In the genomic region with DNA sequence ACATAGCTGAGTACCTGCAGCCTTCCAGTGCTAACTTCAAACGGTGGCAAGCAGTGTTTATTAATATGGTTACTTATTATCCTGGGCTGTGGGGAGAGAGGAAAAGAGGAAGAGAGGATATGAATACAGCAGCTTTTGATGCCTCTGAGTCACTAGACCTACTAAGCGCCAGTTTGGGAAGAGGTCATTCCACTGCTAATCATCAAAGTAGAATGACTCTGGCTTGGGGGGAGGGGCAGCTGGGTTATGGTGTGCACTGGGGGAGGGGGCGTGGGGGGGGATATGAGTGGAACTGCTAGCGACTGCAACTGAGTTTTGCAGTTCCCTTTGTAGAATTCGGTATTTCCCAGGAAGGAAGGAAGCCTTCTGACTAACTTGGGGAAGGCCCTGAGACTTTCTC, we compare ENCODE assay signal across 12 mouse cellular contexts. TPM values are rescaled to one million over a fixed set of nuclear protein-coding genes. Genes with fewer than 3 reads are reported as not detected.
A peak's percentile ranks its signal among the peaks of the same experiment; 100 is the strongest.
DNase-seq lines count a peak whose midpoint lies in the region; ATAC-seq lines count a peak whose summit lies in the region.
"Had no signal": no experiment of that assay in that cellular context is flagged by ENCODE, and none has a peak within 500 bp of the region (broad histone marks: within the 10 kb centered on the region; RNA-seq: fewer than 3 reads in every experiment).

No protein-coding gene starts in this region.

- peak overlapping the region in 1 of 2 experiments; percentile 61; a peak in 1 of 4 replicates for H3K4me3 ChIP-seq in heart, embryonic 14.5 days (ENCODE audit: control insufficient read depth in 1 of 2, insufficient read depth in 1 of 2, low read depth in 1 of 2, low read length in 2 of 2)
- peak overlapping the region; percentile 88 for H3K4me3 ChIP-seq in embryonic facial prominence, embryonic 12.5 days
- peak overlapping the region; percentile 71 for H3K4me3 ChIP-seq in hindbrain, embryonic 15.5 days
- H3K4me3 ChIP-seq in midbrain, embryonic 15.5 days: peak overlapping the region; percentile 74
- H3K4me3 ChIP-seq: liver, embryonic 13.5 days had no signal

- H3K9me3 ChIP-seq in heart, embryonic 14.5 days (ENCODE audit: control insufficient read depth, low read length): no peaks in the 10 kb centered on the region
- no peaks in the 10 kb centered on the region for H3K9me3 ChIP-seq in embryonic facial prominence, embryonic 12.5 days
- no peaks in the 10 kb centered on the region for H3K9me3 ChIP-seq in hindbrain, embryonic 15.5 days
- no peaks in the 10 kb centered on the region for H3K9me3 ChIP-seq in midbrain, embryonic 15.5 days
- H3K9me3 ChIP-seq: liver, embryonic 13.5 days had no signal

- no peak for DNase-seq in heart, adult 9 months (ENCODE audit: low spot score in 2 of 2)
- DNase-seq in thymus, postnatal 10 days (ENCODE audit: low spot score in 2 of 2): no peak
- no peak for DNase-seq in left cerebral cortex, postnatal 14 days (ENCODE audit: low spot score in 2 of 2)
- DNase-seq in right cerebral cortex, adult 18-20 months: no peak
- DNase-seq: adrenal gland, postnatal 36 days; embryo, embryonic 11 days; heart, postnatal 36 days; liver, embryonic 13.5 days had no signal

- WGBS in heart, embryonic 14.5 days: 30% methylated on average over 5 of the region's 5 CpGs
- 10% methylated on average over 5 of the region's 5 CpGs for WGBS in embryonic facial prominence, embryonic 12.5 days
- WGBS in hindbrain, embryonic 15.5 days: 2% methylated on average over 5 of the region's 5 CpGs
- 5% methylated on average over 5 of the region's 5 CpGs for WGBS in midbrain, embryonic 15.5 days

- H3K4me2 ChIP-seq in heart, embryonic 14.5 days (ENCODE audit: low read length): peak overlapping the region; percentile 97; the same call in 1 of the 2 replicates
- peak overlapping the region; percentile 84 for H3K4me2 ChIP-seq in embryonic facial prominence, embryonic 12.5 days (replicated peaks)
- H3K4me2 ChIP-seq in hindbrain, embryonic 15.5 days: peak overlapping the region; percentile 94
- H3K4me2 ChIP-seq in midbrain, embryonic 15.5 days: peak overlapping the region; percentile 94

- ATAC-seq in heart, embryonic 14.5 days (ENCODE audit: insufficient number of reproducible peaks, insufficient read depth, low FRiP score, low read depth): no peak
- no peak for ATAC-seq in embryonic facial prominence, embryonic 12.5 days (ENCODE audit: insufficient number of reproducible peaks, insufficient read depth, low FRiP score, low TSS enrichment)
- no peak for ATAC-seq in hindbrain, embryonic 15.5 days (ENCODE audit: low FRiP score, low read depth)
- no peak for ATAC-seq in midbrain, embryonic 15.5 days (replicated peaks)

- peaks cover 18% of the 10 kb centered on the region for H3K27me3 ChIP-seq in heart, embryonic 14.5 days (ENCODE audit: control insufficient read depth, insufficient read depth, low read length)
- no peaks in the 10 kb centered on the region for H3K27me3 ChIP-seq in embryonic facial prominence, embryonic 12.5 days
- H3K27me3 ChIP-seq in hindbrain, embryonic 15.5 days: no peaks in the 10 kb centered on the region
- H3K27me3 ChIP-seq in midbrain, embryonic 15.5 days (replicated peaks): no peaks in the 10 kb centered on the region

- no peak overlapping the region for H3K9ac ChIP-seq in heart, embryonic 14.5 days (ENCODE audit: low read length)
- peak overlapping the region; percentile 93 for H3K9ac ChIP-seq in embryonic facial prominence, embryonic 12.5 days
- peak overlapping the region; percentile 3; the same call in 1 of the 2 replicates for H3K9ac ChIP-seq in hindbrain, embryonic 15.5 days
- H3K9ac ChIP-seq in midbrain, embryonic 15.5 days: 0 out of 2 replicates have a peak overlapping the region, but pooled peaks have one; percentile 6
- H3K9ac ChIP-seq: liver, embryonic 13.5 days had no signal

- peaks cover 37 to 47% of the 10 kb centered on the region in 2 experiments for H3K4me1 ChIP-seq in heart, embryonic 14.5 days (ENCODE audit: control insufficient read depth in 2 of 2, insufficient read depth in 2 of 2, low read length in 2 of 2)
- peaks cover 64% of the 10 kb centered on the region for H3K4me1 ChIP-seq in embryonic facial prominence, embryonic 12.5 days
- peaks cover 80% of the 10 kb centered on the region for H3K4me1 ChIP-seq in hindbrain, embryonic 15.5 days (replicated peaks)
- peaks cover 80% of the 10 kb centered on the region for H3K4me1 ChIP-seq in midbrain, embryonic 15.5 days

- H3K27ac ChIP-seq in heart, embryonic 14.5 days (replicated peaks in 1 of 2; ENCODE audit: control insufficient read depth in 1 of 2, insufficient read depth in 1 of 2, low read depth in 2 of 2, low read length in 2 of 2): no peak overlapping the region
- peak overlapping the region; percentile 100 for H3K27ac ChIP-seq in embryonic facial prominence, embryonic 12.5 days
- H3K27ac ChIP-seq in hindbrain, embryonic 15.5 days (replicated peaks): no peak overlapping the region; the same call in 1 of the 2 replicates
- H3K27ac ChIP-seq in midbrain, embryonic 15.5 days: no peak overlapping the region
- H3K27ac ChIP-seq: liver, embryonic 13.5 days had no signal

- intact Hi-C loops in left cerebral cortex, postnatal 14 days (cut with DNase I): loop anchor here (2.0 to 5.0 kb wide), 3 partner anchors 108 to 268 kb away; no protein-coding TSS in a partner anchor

- H3K36me3 ChIP-seq in heart, embryonic 14.5 days (ENCODE audit: control insufficient read depth, insufficient read depth, low read length): no peaks in the 10 kb centered on the region
- H3K36me3 ChIP-seq in embryonic facial prominence, embryonic 12.5 days: no peaks in the 10 kb centered on the region; the same call in 1 of the 2 replicates
- H3K36me3 ChIP-seq in hindbrain, embryonic 15.5 days: no peaks in the 10 kb centered on the region
- no peaks in the 10 kb centered on the region for H3K36me3 ChIP-seq in midbrain, embryonic 15.5 days (replicated peaks)
- H3K36me3 ChIP-seq: liver, embryonic 13.5 days had no signal

RNA-seq across cellular contexts. Expression of a gene that starts 4.2 kb away (rescaled TPM):
- polyA plus RNA-seq in heart, embryonic 14.5 days (2014; fragmentation: Nextera tagmentation; extraction: Ambion mirVana): 0.93 and 2.6 TPM in 2 replicates
- polyA plus RNA-seq in embryonic facial prominence, embryonic 12.5 days (2016; fragmentation: Nextera tagmentation; extraction: Ambion mirVana): 15.1 and 17.5 TPM in 2 replicates
- polyA plus RNA-seq in hindbrain, embryonic 15.5 days (2015; fragmentation: Nextera tagmentation; extraction: Ambion mirVana): 8.9 and 9.2 TPM in 2 replicates
- 13.2 and 13.5 TPM in 2 replicates for polyA plus RNA-seq in midbrain, embryonic 15.5 days (2015; fragmentation: Nextera tagmentation; extraction: Ambion mirVana)
- total RNA-seq in left cerebral cortex, postnatal 14 days (2021): 10 to 100 TPM; 30.4 to 41.8 TPM
